Mouse (Mus musculus): ENCODE data around the gene Abhd16a.

- TF ChIP-seq POLR2A (IDR thresholded peaks at IDR 0.05; ENCODE audit: low read depth, low read length) (no peak), CTCF (IDR thresholded peaks at IDR 0.05; ENCODE audit: extremely low read depth, insufficient read depth, insufficient read length, insufficient replicate concordance) (no peak)
These were observed 12.4 kb upstream of the Abhd16a start, which contains the start of gene Ly6g6e for GRCm38 (mm10) chr17:35076507-35077176.
